Mouse (Mus musculus) MEL (cell line): Measurements from ENCODE around the gene Kif3a. TPM values are rescaled to one million over a fixed set of nuclear protein-coding genes. Genes with fewer than 3 reads are reported as not detected.

Experiments used
- DNase-seq: peaks from one replicate; pipeline ENCODE4 v3.0.0; 2011; ENCODE audit warnings: low read depth, low spot score
- H3K27ac ChIP-seq: 2 replicates; pipeline ENCODE4 v1.5.1; 2012; ENCODE audit warnings: low read depth, mild to moderate bottlenecking, control low read depth, low read length, moderate library complexity; ENCODE audit not compliant: control insufficient read depth
- H3K27me3 ChIP-seq, 2 experiments: fragments of 150-350 bp in 1 of 2; sonication (generic) in 1 of 2; 2 replicates each; pipeline ENCODE4 v1.6.1; 2012; ENCODE audit warnings: low read length in 2 of 2, mild to moderate bottlenecking in 2 of 2, improper control_type of control experiment in 1 of 2, moderate library complexity in 1 of 2; ENCODE audit not compliant: insufficient read depth in 2 of 2, control insufficient read depth in 1 of 2
- H3K36me3 ChIP-seq, 2 experiments: 2 replicates each; pipeline ENCODE4 v1.6.1; 2012 to 2014; ENCODE audit warnings: low read length in 2 of 2, improper control_type of control experiment in 1 of 2, inconsistent platforms in 1 of 2, mild to moderate bottlenecking in 1 of 2; ENCODE audit not compliant: insufficient read depth in 2 of 2, control insufficient read depth in 1 of 2
- H3K4me1 ChIP-seq, 2 experiments: fragments of 150-350 bp in 1 of 2; sonication (generic) in 1 of 2; 2 replicates each; pipeline ENCODE4 v1.6.1; 2012; ENCODE audit warnings: low read length in 2 of 2, improper control_type of control experiment in 1 of 2, mild to moderate bottlenecking in 1 of 2; ENCODE audit not compliant: insufficient read depth in 2 of 2, control insufficient read depth in 1 of 2
- H3K4me3 ChIP-seq, 2 experiments: fragments of 150-350 bp in 1 of 2; sonication (generic) in 1 of 2; 2 replicates each; pipeline ENCODE4 v1.5.1; 2012; ENCODE audit warnings: low read depth in 2 of 2, low read length in 2 of 2, mild to moderate bottlenecking in 2 of 2, moderate library complexity in 2 of 2, control low read depth in 1 of 2, improper control_type of control experiment in 1 of 2; ENCODE audit not compliant: control insufficient read depth in 1 of 2, insufficient read depth in 1 of 2
- H3K79me2 ChIP-seq: 2 replicates; pipeline ENCODE4 v1.6.1; 2012; ENCODE audit warnings: mild to moderate bottlenecking, low read length, moderate library complexity; ENCODE audit not compliant: control insufficient read depth, poor library complexity, insufficient read depth
- H3K9ac ChIP-seq: 2 replicates; pipeline ENCODE4 v1.6.1; 2012; ENCODE audit warnings: low read depth, mild to moderate bottlenecking, control low read depth, low read length, moderate library complexity; ENCODE audit not compliant: control insufficient read depth, poor library complexity, severe bottlenecking
- H3K9me3 ChIP-seq: fragments of 150-350 bp; sonication (generic); replicated peaks from 2 replicates; pipeline ENCODE4 v1.6.1; 2012; ENCODE audit warnings: mild to moderate bottlenecking, low read length, improper control_type of control experiment, moderate library complexity; ENCODE audit not compliant: insufficient read depth
- CHD1 ChIP-seq: IDR thresholded peaks from 2 replicates; pipeline ENCODE4 v1.6.1; 2012; ENCODE audit warnings: low read depth, mild to moderate bottlenecking, inconsistent platforms, low read length, improper control_type of control experiment
- CHD2 ChIP-seq: IDR thresholded peaks from 2 replicates; pipeline ENCODE4 v1.6.1; 2011; ENCODE audit warnings: low read length, improper control_type of control experiment
- E2F4 ChIP-seq: IDR thresholded peaks from 2 replicates; pipeline ENCODE4 v1.6.1; 2011; ENCODE audit warnings: low read depth, low read length, improper control_type of control experiment, borderline replicate concordance
- ELF1 ChIP-seq: IDR thresholded peaks from 2 replicates; pipeline ENCODE4 v1.6.1; 2014; ENCODE audit warnings: low read depth, mild to moderate bottlenecking, inconsistent platforms, low read length, improper control_type of control experiment, moderate library complexity
- EP300 ChIP-seq, 2 experiments: IDR thresholded peaks; 2 replicates each; pipeline ENCODE4 v1.6.1; 2011; ENCODE audit warnings: improper control_type of control experiment in 2 of 2, low read length in 2 of 2, low read depth in 1 of 2, mild to moderate bottlenecking in 1 of 2
- ETS1 ChIP-seq: IDR thresholded peaks from 2 replicates; pipeline ENCODE4 v1.6.1; 2012; ENCODE audit warnings: low read depth, mild to moderate bottlenecking, inconsistent platforms, low read length, improper control_type of control experiment, moderate library complexity
- GABPA ChIP-seq: IDR thresholded peaks from 2 replicates; pipeline ENCODE4 v1.6.1; 2012; ENCODE audit warnings: low read depth, mild to moderate bottlenecking, inconsistent platforms, low read length, improper control_type of control experiment, moderate library complexity
- MAZ ChIP-seq: IDR thresholded peaks from 2 replicates; pipeline ENCODE4 v1.6.1; 2012; ENCODE audit warnings: low read depth, mild to moderate bottlenecking, inconsistent platforms, low read length, improper control_type of control experiment
- MYB ChIP-seq: IDR thresholded peaks from 2 replicates; pipeline ENCODE4 v1.6.1; 2011; ENCODE audit warnings: mild to moderate bottlenecking, low read depth, low read length, improper control_type of control experiment
- MYC ChIP-seq: IDR thresholded peaks from 2 replicates; pipeline ENCODE4 v1.6.1; 2011; ENCODE audit warnings: low read depth, mild to moderate bottlenecking, low read length, improper control_type of control experiment, moderate library complexity
- NELFE ChIP-seq: IDR thresholded peaks from 2 replicates; pipeline ENCODE4 v1.6.1; 2011; ENCODE audit warnings: low read depth, low read length, improper control_type of control experiment
- POLR2A ChIP-seq, 2 experiments: IDR thresholded peaks; 2 replicates each; pipeline ENCODE4 v1.6.1; 2011 to 2012; ENCODE audit warnings: low read length in 2 of 2, mild to moderate bottlenecking in 2 of 2, control low read depth in 1 of 2, improper control_type of control experiment in 1 of 2, low read depth in 1 of 2, moderate library complexity in 1 of 2; ENCODE audit not compliant: control insufficient read depth in 1 of 2, insufficient read depth in 1 of 2, poor library complexity in 1 of 2
- POLR2AphosphoS2 ChIP-seq: IDR thresholded peaks from 2 replicates; pipeline ENCODE4 v1.6.1; 2011; ENCODE audit warnings: low read length, improper control_type of control experiment
- POLR2AphosphoS5 ChIP-seq: IDR thresholded peaks from 2 replicates; pipeline ENCODE4 v1.6.1; 2012; ENCODE audit warnings: low read depth, borderline replicate concordance, mild to moderate bottlenecking, inconsistent platforms, low read length, moderate library complexity, mixed read lengths
- RCOR1 ChIP-seq: IDR thresholded peaks from 2 replicates; pipeline ENCODE4 v1.6.1; 2012; ENCODE audit warnings: low read depth, mild to moderate bottlenecking, inconsistent platforms, low read length, improper control_type of control experiment
- SIN3A ChIP-seq: IDR thresholded peaks from 2 replicates; pipeline ENCODE4 v1.6.1; 2012; ENCODE audit warnings: low read length, improper control_type of control experiment, inconsistent platforms
- TAL1 ChIP-seq: IDR thresholded peaks from 2 replicates; pipeline ENCODE4 v1.6.1; 2012; ENCODE audit warnings: mild to moderate bottlenecking, inconsistent platforms, low read length, moderate library complexity, mixed read lengths
- TBP ChIP-seq: IDR thresholded peaks from 2 replicates; pipeline ENCODE4 v1.8.0; 2011; ENCODE audit warnings: low read depth, low read length, improper control_type of control experiment
- TCF12 ChIP-seq: IDR thresholded peaks from 2 replicates; pipeline ENCODE4 v1.6.1; 2014; ENCODE audit warnings: low read depth, mild to moderate bottlenecking, inconsistent platforms, low read length, improper control_type of control experiment, moderate library complexity
- USF1 ChIP-seq: IDR thresholded peaks from 2 replicates; pipeline ENCODE4 v1.6.1; 2014; ENCODE audit warnings: low read depth, mild to moderate bottlenecking, inconsistent platforms, low read length, improper control_type of control experiment, moderate library complexity
- USF2 ChIP-seq, 2 experiments: IDR thresholded peaks; 2 replicates each; pipeline ENCODE4 v1.6.1; 2011 to 2012; ENCODE audit warnings: improper control_type of control experiment in 2 of 2, low read length in 2 of 2, borderline replicate concordance in 1 of 2, inconsistent platforms in 1 of 2, low read depth in 1 of 2, mild to moderate bottlenecking in 1 of 2; ENCODE audit not compliant: insufficient read depth in 1 of 2
- ZC3H11A ChIP-seq: IDR thresholded peaks from 2 replicates; pipeline ENCODE4 v1.6.1; 2012; ENCODE audit warnings: low read depth, mild to moderate bottlenecking, inconsistent platforms, low read length, improper control_type of control experiment
- ZKSCAN1 ChIP-seq: IDR thresholded peaks from 2 replicates; pipeline ENCODE4 v1.6.1; 2012; ENCODE audit warnings: low read depth, mild to moderate bottlenecking, inconsistent platforms, low read length, improper control_type of control experiment, moderate library complexity
- ZMIZ1 ChIP-seq: IDR thresholded peaks from 2 replicates; pipeline ENCODE4 v1.6.1; 2012; ENCODE audit warnings: low read depth, mild to moderate bottlenecking, inconsistent platforms, low read length, improper control_type of control experiment, moderate library complexity
- ZNF384 ChIP-seq: IDR thresholded peaks from 2 replicates; pipeline ENCODE4 v1.6.1; 2012; ENCODE audit warnings: low read depth, mild to moderate bottlenecking, inconsistent platforms, low read length, improper control_type of control experiment
- polyA plus RNA-seq, 2 experiments: library from polyadenylated mRNA; stranded (reverse) in 1 of 2; unstranded in 1 of 2; fragments of >175 nt in 1 of 2; fragments of >200 nt in 1 of 2; gene quantifications; 2 replicates each; pipeline versions ENCODE4 v1.2.1 to v1.2.4; 2012; ENCODE audit warnings: low replicate concordance in 2 of 2, low read depth in 1 of 2; ENCODE audit not compliant: insufficient read length in 2 of 2, insufficient read depth in 1 of 2, missing spikeins in 1 of 2
- total RNA-seq: library from RNA; depleted of rRNA; stranded (reverse); fragments of 300-350 nt; gene quantifications from 2 replicates; pipeline ENCODE4 v1.2.3, GENCODE M21; 2012

Kif3a gene
- total and polyA plus RNA-seq, 3 experiments = 13.6 to 88.3 (median 17.1) TPM

DNA sequence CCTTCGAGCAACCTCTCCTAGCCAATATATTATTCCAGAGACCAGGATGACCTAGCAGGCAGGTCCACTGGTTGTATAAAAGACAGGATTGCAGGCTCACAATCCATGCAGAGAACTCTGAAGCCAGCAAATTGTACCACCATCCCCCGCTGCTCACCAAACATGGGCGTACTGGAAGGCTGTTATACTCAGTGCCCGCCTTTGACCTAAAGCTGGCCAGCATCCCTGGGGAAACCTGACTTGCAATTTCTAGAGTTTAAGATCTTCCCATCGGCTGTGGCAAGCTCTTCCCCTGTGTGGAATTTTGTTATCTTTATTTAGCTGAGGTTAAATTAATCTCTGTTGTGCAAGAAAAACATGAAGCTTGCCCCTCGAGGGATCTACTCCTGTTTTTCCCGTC, 24.2 kb upstream of the Kif3a start:
- no peak overlapping the region for H3K27ac ChIP-seq
- H3K4me3 ChIP-seq = no peak overlapping the region
- no peaks in the 10 kb centered on the region for H3K9me3 ChIP-seq
- TF ChIP-seq MYC (no peak), POLR2A (IDR thresholded peaks at IDR 0.05; ENCODE audit: control insufficient read depth in 1 of 2, insufficient read depth in 1 of 2, low read depth in 1 of 2, low read length in 2 of 2, poor library complexity in 1 of 2) (peak in 1 of 2 experiments; percentile 19; a peak in 1 of 4 replicates), MYB (no peak)
- TF ChIP-seq, all 39 proteins: peak for 1
- H3K27me3 ChIP-seq = no peaks in the 10 kb centered on the region
- no peak overlapping the region for H3K9ac ChIP-seq
- peaks cover 15 to 24% of the 10 kb centered on the region in 2 experiments for H3K4me1 ChIP-seq
- peaks cover 21 to 36% of the 10 kb centered on the region in 2 experiments for H3K36me3 ChIP-seq
- DNase-seq = no peak
- H3K79me2 ChIP-seq = no peaks in the 10 kb centered on the region

- Histone ChIP-seq H3K36me3 (peaks cover 22 to 27% of the 10 kb centered on the region in 2 experiments), H3K4me1 (peaks cover 19 to 33% of the 10 kb centered on the region in 2 experiments), H3K4me3 (no peak overlapping the region), H3K9me3 (no peaks in the 10 kb centered on the region), H3K9ac (no peak overlapping the region), H3K27ac (peak overlapping the region; percentile 66), H3K79me2 (no peaks in the 10 kb centered on the region), H3K27me3 (no peaks in the 10 kb centered on the region)
- no peak for DNase-seq
- no peak for TF ChIP-seq EP300 (IDR thresholded peaks at IDR 0.05; ENCODE audit: low read depth in 1 of 2, low read length in 2 of 2)
- 0 out of 2 replicates have a peak, but pooled peaks have one; percentile 18 for TF ChIP-seq ZMIZ1
- 0 out of 2 replicates have a peak, but pooled peaks have one; percentile 18 for TF ChIP-seq TCF12
- TF ChIP-seq NELFE = no peak
- TF ChIP-seq POLR2AphosphoS2 = peak; percentile 62
- TF ChIP-seq USF2 (IDR thresholded peaks at IDR 0.05; ENCODE audit: borderline replicate concordance in 1 of 2, insufficient read depth in 1 of 2, low read depth in 1 of 2, low read length in 2 of 2) = no peak
Measured at GRCm38 (mm10) chr11:53546271-53546670, 20.9 kb upstream of the Kif3a start.

DNA sequence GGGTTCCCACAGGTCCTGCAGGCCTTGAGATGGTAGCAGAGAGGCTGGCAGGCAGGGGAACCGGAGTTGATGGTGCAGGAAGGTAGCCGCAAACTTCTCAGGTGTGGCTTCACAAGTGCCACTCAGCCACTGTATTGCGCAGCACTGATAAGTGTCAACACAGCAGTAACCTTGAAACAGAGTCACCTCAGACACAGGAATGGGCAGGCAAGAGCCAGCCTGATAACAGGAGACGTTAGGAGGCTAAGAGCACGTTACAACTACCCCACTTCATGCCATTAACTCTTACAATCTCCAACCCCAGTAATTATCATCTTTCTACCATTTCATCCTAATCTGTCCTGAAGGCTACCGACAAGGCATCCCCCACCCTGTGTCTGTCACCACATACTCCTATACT, 19.6 kb upstream of the Kif3a start:
- H3K36me3 ChIP-seq = peaks cover 11 to 27% of the 10 kb centered on the region in 2 experiments; a peak in 3 of 4 replicates
- peak overlapping the region; percentile 66 for H3K27ac ChIP-seq
- peak; percentile 89 for DNase-seq
- TF ChIP-seq TAL1 (peak; percentile 68), E2F4 (peak; percentile 60; the same call in 1 of the 2 replicates), GABPA (no peak), ZMIZ1 (no peak), ELF1 (no peak), MAZ (peak; percentile 88), MYC (peak; percentile 93), CHD1 (no peak), POLR2AphosphoS5 (no peak), RCOR1 (peak; percentile 81), ZKSCAN1 (0 out of 2 replicates have a peak, but pooled peaks have one; percentile 18), ZNF384 (0 out of 2 replicates have a peak, but pooled peaks have one; percentile 11), USF2 (IDR thresholded peaks at IDR 0.05; ENCODE audit: borderline replicate concordance in 1 of 2, insufficient read depth in 1 of 2, low read depth in 1 of 2, low read length in 2 of 2) (no peak), NELFE (peak; percentile 32; the same call in 1 of the 2 replicates), CHD2 (peak; percentile 39), SIN3A (peak; percentile 92), TCF12 (peak; percentile 94), TBP (peak; percentile 62), ETS1 (peak; percentile 84), USF1 (peak; percentile 18; the same call in 1 of the 2 replicates), ZC3H11A (no peak; the same call in 1 of the 2 replicates)

More for the DNA sequence above, 19.6 kb upstream of the Kif3a start:
- no peaks in the 10 kb centered on the region for H3K27me3 ChIP-seq
- no peak overlapping the region for H3K4me3 ChIP-seq
- H3K9ac ChIP-seq = no peak overlapping the region
- no peaks in the 10 kb centered on the region for H3K9me3 ChIP-seq
- peaks cover 21 to 43% of the 10 kb centered on the region in 2 experiments for H3K4me1 ChIP-seq
- no peaks in the 10 kb centered on the region for H3K79me2 ChIP-seq
